Comparison of ENCODE assay signal across 17 mouse cellular contexts in genomic region chr5:139337826-139338370, GRCm38 (mm10). TPM values are rescaled to one million over a fixed set of nuclear protein-coding genes. Genes with fewer than 3 reads are reported as not detected.
A peak's percentile ranks its signal among the peaks of the same experiment; 100 is the strongest.
DNase-seq lines count a peak whose midpoint lies in the region; ATAC-seq lines count a peak whose summit lies in the region.
"Had no signal": no experiment of that assay in that cellular context is flagged by ENCODE, and none has a peak within 500 bp of the region (broad histone marks: within the 10 kb centered on the region; RNA-seq: fewer than 3 reads in every experiment).

No protein-coding gene starts in this region.

- peak; percentile 90 for DNase-seq in brain, adult 2 months (ENCODE audit: low read depth, low spot score)
- DNase-seq in cerebellum, postnatal 25 days = peak; percentile 92 to 94
- DNase-seq in embryo, embryonic 10.5 days (ENCODE audit: low spot score) = no peak
- DNase-seq in kidney, adult 18-20 months = no peak
- no peak for DNase-seq in natural killer cell, adult 2 months (ENCODE audit: low spot score in 2 of 2)
- DNase-seq: forebrain, postnatal 0 days; lung, embryonic 14.5 days had no signal

- H3K27me3 ChIP-seq in hindbrain, embryonic 13.5 days = no peaks in the 10 kb centered on the region
- H3K27me3 ChIP-seq in hindbrain, embryonic 12.5 days = no peaks in the 10 kb centered on the region
- H3K27me3 ChIP-seq in intestine, embryonic 16.5 days (replicated peaks; ENCODE audit: control insufficient read depth, insufficient read depth, low read length) = no peaks in the 10 kb centered on the region
- H3K27me3 ChIP-seq: limb, embryonic 12.5 days; neural tube, embryonic 12.5 days had no signal

- no peaks in the 10 kb centered on the region for H3K9me3 ChIP-seq in hindbrain, embryonic 13.5 days
- no peaks in the 10 kb centered on the region for H3K9me3 ChIP-seq in hindbrain, embryonic 12.5 days (replicated peaks)
- no peaks in the 10 kb centered on the region for H3K9me3 ChIP-seq in intestine, embryonic 16.5 days (ENCODE audit: control insufficient read depth, low read length)
- H3K9me3 ChIP-seq: limb, embryonic 12.5 days; neural tube, embryonic 12.5 days had no signal

- H3K4me1 ChIP-seq in hindbrain, embryonic 13.5 days (replicated peaks) = peaks cover 22% of the 10 kb centered on the region
- no peaks in the 10 kb centered on the region for H3K4me1 ChIP-seq in hindbrain, embryonic 12.5 days
- H3K4me1 ChIP-seq in intestine, embryonic 16.5 days (ENCODE audit: control insufficient read depth, insufficient read depth, low read length) = peaks cover 8% of the 10 kb centered on the region; the same call in 1 of the 2 replicates

- H3K9ac ChIP-seq in hindbrain, embryonic 13.5 days = peak overlapping the region; percentile 29; the same call in 1 of the 2 replicates
- no peak overlapping the region for H3K9ac ChIP-seq in hindbrain, embryonic 12.5 days
- peak overlapping the region; percentile 35; the same call in 1 of the 2 replicates for H3K9ac ChIP-seq in intestine, embryonic 16.5 days (ENCODE audit: low read depth, low read length)
- H3K9ac ChIP-seq: forebrain, postnatal 0 days; limb, embryonic 12.5 days; lung, embryonic 14.5 days; neural tube, embryonic 12.5 days had no signal

- H3K27ac ChIP-seq in hindbrain, embryonic 13.5 days = no peak overlapping the region
- no peak overlapping the region for H3K27ac ChIP-seq in hindbrain, embryonic 12.5 days
- H3K27ac ChIP-seq in intestine, embryonic 16.5 days (ENCODE audit: low read length) = peak overlapping the region; percentile 85
- H3K27ac ChIP-seq: limb, embryonic 12.5 days; neural tube, embryonic 12.5 days had no signal

- WGBS in hindbrain, embryonic 13.5 days = 76% methylated on average over 13 of the region's 13 CpGs
- 73% methylated on average over 13 of the region's 13 CpGs for WGBS in hindbrain, embryonic 12.5 days
- 73% methylated on average over 13 of the region's 13 CpGs for WGBS in intestine, embryonic 16.5 days

- peaks cover 83% of the 10 kb centered on the region for H3K36me3 ChIP-seq in hindbrain, embryonic 13.5 days
- H3K36me3 ChIP-seq in hindbrain, embryonic 12.5 days = peaks cover 81% of the 10 kb centered on the region
- H3K36me3 ChIP-seq in intestine, embryonic 16.5 days (ENCODE audit: control insufficient read depth, insufficient read depth, low read length) = peaks cover 29% of the 10 kb centered on the region

- no peak overlapping the region for H3K4me2 ChIP-seq in hindbrain, embryonic 13.5 days
- no peak overlapping the region for H3K4me2 ChIP-seq in hindbrain, embryonic 12.5 days (replicated peaks)
- H3K4me2 ChIP-seq in intestine, embryonic 16.5 days (ENCODE audit: low read depth, low read length) = no peak overlapping the region
- H3K4me2 ChIP-seq: limb, embryonic 12.5 days; lung, embryonic 14.5 days; neural tube, embryonic 12.5 days had no signal

- no peak for ATAC-seq in hindbrain, embryonic 13.5 days (ENCODE audit: low FRiP score)
- ATAC-seq in hindbrain, embryonic 12.5 days (ENCODE audit: low FRiP score) = no peak
- 0 out of 2 replicates have a peak, but pooled peaks have one; percentile 11 for ATAC-seq in intestine, embryonic 16.5 days
- ATAC-seq: forebrain, postnatal 0 days had no signal

- no peak overlapping the region for H3K4me3 ChIP-seq in hindbrain, embryonic 13.5 days
- no peak overlapping the region for H3K4me3 ChIP-seq in hindbrain, embryonic 12.5 days
- no peak overlapping the region for H3K4me3 ChIP-seq in intestine, embryonic 16.5 days (ENCODE audit: low read length)
- H3K4me3 ChIP-seq: limb, embryonic 12.5 days; neural tube, embryonic 12.5 days had no signal

RNA-seq across cellular contexts. Expression of gene Adap1, which starts 12.5 kb away (rescaled TPM):
- 24.9 and 26.5 TPM in 2 replicates for polyA plus RNA-seq in hindbrain, embryonic 13.5 days (2015; fragmentation: Nextera tagmentation; extraction: Ambion mirVana)
- polyA plus RNA-seq in hindbrain, embryonic 12.5 days (2016; fragmentation: Nextera tagmentation; extraction: Ambion mirVana) = 13.1 and 13.7 TPM in 2 replicates
- polyA plus RNA-seq in intestine, embryonic 16.5 days (2015; fragmentation: Nextera tagmentation; extraction: Ambion mirVana) = 5.3 and 6.3 TPM in 2 replicates

RNA-seq across cellular contexts. Expression of gene Cox19, which starts 13.3 kb away (rescaled TPM):
- 116 and 124 TPM in 2 replicates for polyA plus RNA-seq in hindbrain, embryonic 13.5 days (2015; fragmentation: Nextera tagmentation; extraction: Ambion mirVana)
- 107 and 117 TPM in 2 replicates for polyA plus RNA-seq in hindbrain, embryonic 12.5 days (2016; fragmentation: Nextera tagmentation; extraction: Ambion mirVana)
- 183 and 195 TPM in 2 replicates for polyA plus RNA-seq in intestine, embryonic 16.5 days (2015; fragmentation: Nextera tagmentation; extraction: Ambion mirVana)

RNA-seq across cellular contexts. Expression of gene Cyp2w1, which starts 14.5 kb away (rescaled TPM):
- polyA plus RNA-seq in hindbrain, embryonic 13.5 days (2015; fragmentation: Nextera tagmentation; extraction: Ambion mirVana) = not detected in 2 replicates
- 0.41 and 0.46 TPM in 2 replicates for polyA plus RNA-seq in hindbrain, embryonic 12.5 days (2016; fragmentation: Nextera tagmentation; extraction: Ambion mirVana)
- 33.9 and 44.0 TPM in 2 replicates for polyA plus RNA-seq in intestine, embryonic 16.5 days (2015; fragmentation: Nextera tagmentation; extraction: Ambion mirVana)
- polyA plus RNA-seq: C2C12; forebrain, postnatal 0 days; gonadal fat pad, adult 2 months; kidney, adult 2 months; lung, embryonic 14.5 days; neural tube, embryonic 12.5 days; spleen, adult 2 months; thymus, postnatal 0 days had no signal

RNA-seq across cellular contexts. Expression of gene Gpr146, which starts 39.6 kb away (rescaled TPM):
- polyA plus RNA-seq in hindbrain, embryonic 13.5 days (2015; fragmentation: Nextera tagmentation; extraction: Ambion mirVana) = 1.6 and 2.4 TPM in 2 replicates
- 1.8 and 2.4 TPM in 2 replicates for polyA plus RNA-seq in hindbrain, embryonic 12.5 days (2016; fragmentation: Nextera tagmentation; extraction: Ambion mirVana)
- polyA plus RNA-seq in intestine, embryonic 16.5 days (2015; fragmentation: Nextera tagmentation; extraction: Ambion mirVana) = 2.3 and 2.5 TPM in 2 replicates

Comparison
In these comparisons a context has a peak if more than half of its experiments do, and no peak if none do; other contexts are left out.
1. DNase-seq: peak in brain, adult 2 months (single experiment) and cerebellum, postnatal 25 days (2 of 2); none in embryo, embryonic 10.5 days (single experiment), kidney, adult 18-20 months (single experiment) and natural killer cell, adult 2 months (0 of 2).
2. RNA of gene Cyp2w1, which starts 14.5 kb away (polyA plus RNA-seq): 33.9 to 44.0 TPM in intestine, embryonic 16.5 days; 0.41 to 0.46 TPM in hindbrain, embryonic 12.5 days and not detected in hindbrain, embryonic 13.5 days; every median in the first group is over 10 times any median in the second.